29 mouse cellular contexts compared by ENCODE assay signal in the genomic region with DNA sequence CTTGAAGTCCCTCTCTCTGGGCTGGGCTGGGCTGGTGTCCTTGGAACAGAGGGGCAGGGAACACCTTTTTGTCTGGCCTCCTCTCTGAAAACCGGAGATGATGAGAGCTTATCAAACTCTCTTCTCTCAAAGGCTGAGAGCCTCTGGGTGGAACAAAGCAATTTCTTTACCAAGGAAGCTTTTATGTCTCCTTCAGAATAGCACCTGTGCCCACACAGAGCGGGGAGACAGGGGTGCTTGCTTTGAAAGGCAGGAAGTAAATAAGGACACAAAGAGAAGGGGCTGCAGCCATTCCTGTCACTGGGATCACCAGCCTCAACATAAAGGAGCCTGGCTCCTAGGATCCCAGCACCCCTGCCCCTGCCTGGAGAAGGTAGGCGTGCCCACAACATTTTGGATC.
A peak's percentile ranks its signal among the peaks of the same experiment; 100 is the strongest.
DNase-seq lines count a peak whose midpoint lies in the region; ATAC-seq lines count a peak whose summit lies in the region.
"Had no signal": no experiment of that assay in that cellular context is flagged by ENCODE, and none has a peak within 500 bp of the region (broad histone marks: within the 10 kb centered on the region; RNA-seq: fewer than 3 reads in every experiment).

No protein-coding gene starts in this region.

- no peak overlapping the region for H3K9ac ChIP-seq in forebrain, embryonic 13.5 days
- no peak overlapping the region for H3K9ac ChIP-seq in midbrain, embryonic 11.5 days (ENCODE audit: low read length)
- H3K9ac ChIP-seq in liver, embryonic 12.5 days, result no peak overlapping the region
- H3K9ac ChIP-seq in forebrain, embryonic 14.5 days (ENCODE audit: low read length), result no peak overlapping the region
- H3K9ac ChIP-seq: forebrain, embryonic 12.5 days; hindbrain, embryonic 15.5 days; kidney, embryonic 15.5 days; liver, embryonic 13.5 days; neural tube, embryonic 15.5 days had no signal

- no peak overlapping the region for H3K4me3 ChIP-seq in forebrain, embryonic 10.5 days
- H3K4me3 ChIP-seq in forebrain, embryonic 13.5 days, result no peak overlapping the region
- no peak overlapping the region for H3K4me3 ChIP-seq in midbrain, embryonic 10.5 days
- H3K4me3 ChIP-seq in midbrain, embryonic 11.5 days (ENCODE audit: low read depth, low read length), result no peak overlapping the region
- H3K4me3 ChIP-seq in liver, embryonic 12.5 days, result no peak overlapping the region
- H3K4me3 ChIP-seq in forebrain, embryonic 14.5 days (ENCODE audit: low read depth, low read length), result no peak overlapping the region
- H3K4me3 ChIP-seq: erythroblast, embryonic 14.5 days; forebrain, embryonic 12.5 days; hindbrain, embryonic 15.5 days; kidney, embryonic 15.5 days; left cerebral cortex, adult 2 months; liver, embryonic 13.5 days; neural tube, embryonic 15.5 days had no signal

- no peaks in the 10 kb centered on the region for H3K9me3 ChIP-seq in forebrain, embryonic 10.5 days
- no peaks in the 10 kb centered on the region for H3K9me3 ChIP-seq in forebrain, embryonic 13.5 days (replicated peaks)
- no peaks in the 10 kb centered on the region for H3K9me3 ChIP-seq in midbrain, embryonic 10.5 days (replicated peaks)
- no peaks in the 10 kb centered on the region for H3K9me3 ChIP-seq in midbrain, embryonic 11.5 days (ENCODE audit: control insufficient read depth, low read length)
- no peaks in the 10 kb centered on the region for H3K9me3 ChIP-seq in liver, embryonic 12.5 days (replicated peaks)
- no peaks in the 10 kb centered on the region for H3K9me3 ChIP-seq in forebrain, embryonic 14.5 days (replicated peaks; ENCODE audit: control insufficient read depth, low read length)
- H3K9me3 ChIP-seq: forebrain, embryonic 12.5 days; hindbrain, embryonic 15.5 days; kidney, embryonic 15.5 days; liver, embryonic 13.5 days; neural tube, embryonic 15.5 days had no signal

- no peaks in the 10 kb centered on the region for H3K27me3 ChIP-seq in forebrain, embryonic 10.5 days (ENCODE audit: poor library complexity, severe bottlenecking)
- no peaks in the 10 kb centered on the region for H3K27me3 ChIP-seq in forebrain, embryonic 13.5 days
- no peaks in the 10 kb centered on the region for H3K27me3 ChIP-seq in midbrain, embryonic 10.5 days (ENCODE audit: low read depth, poor library complexity, severe bottlenecking)
- H3K27me3 ChIP-seq in midbrain, embryonic 11.5 days (ENCODE audit: control insufficient read depth, insufficient read depth, low read length), result no peaks in the 10 kb centered on the region
- no peaks in the 10 kb centered on the region for H3K27me3 ChIP-seq in liver, embryonic 12.5 days (replicated peaks)
- no peaks in the 10 kb centered on the region for H3K27me3 ChIP-seq in forebrain, embryonic 14.5 days (replicated peaks; ENCODE audit: control insufficient read depth, insufficient read depth, low read length)
- H3K27me3 ChIP-seq: forebrain, embryonic 12.5 days; hindbrain, embryonic 15.5 days; kidney, embryonic 15.5 days; liver, embryonic 13.5 days; neural tube, embryonic 15.5 days; Patski had no signal

- no peak for DNase-seq in forebrain, embryonic 10.5 days (ENCODE audit: extremely low spot score, low spot score)
- DNase-seq in midbrain, embryonic 10.5 days (ENCODE audit: low spot score), result no peak
- no peak for DNase-seq in midbrain, embryonic 11.5 days (ENCODE audit: low spot score, missing footprints)
- peak; percentile 19 to 28 for DNase-seq in thymus, postnatal 10 days (ENCODE audit: low spot score in 2 of 2)
- no peak for DNase-seq in forebrain, embryonic 14.5 days (ENCODE audit: low spot score)
- DNase-seq: adrenal gland, adult 2 months; adrenal gland, postnatal 36 days; cerebellum, adult 18-20 months; cerebellum, postnatal 14 days; gastrocnemius, postnatal 14 days; heart, postnatal 36 days; kidney, adult 18-20 months; kidney, postnatal 25 days; liver, embryonic 13.5 days; lung, adult 18-20 months; lung, postnatal 14 days; midbrain, embryonic 14.5 days; right cerebral cortex, postnatal 25 days had no signal

- ATAC-seq in forebrain, embryonic 13.5 days, result no peak
- no peak for ATAC-seq in midbrain, embryonic 11.5 days (ENCODE audit: low FRiP score)
- ATAC-seq in megakaryocyte-erythroid progenitor cell, adult 5-6 weeks (replicated peaks; ENCODE audit: low FRiP score, low TSS enrichment, poor library complexity, severe bottlenecking), result no peak
- ATAC-seq in liver, embryonic 12.5 days, result no peak
- ATAC-seq in forebrain, embryonic 14.5 days, result no peak
- ATAC-seq: Patski had no signal

- H3K4me2 ChIP-seq in forebrain, embryonic 13.5 days, result no peak overlapping the region
- H3K4me2 ChIP-seq in midbrain, embryonic 11.5 days, result no peak overlapping the region
- H3K4me2 ChIP-seq in liver, embryonic 12.5 days, result no peak overlapping the region
- no peak overlapping the region for H3K4me2 ChIP-seq in forebrain, embryonic 14.5 days (ENCODE audit: low read length)
- H3K4me2 ChIP-seq: forebrain, embryonic 12.5 days; heart, embryonic 11.5 days; hindbrain, embryonic 15.5 days; kidney, embryonic 15.5 days; liver, embryonic 13.5 days; neural tube, embryonic 15.5 days had no signal

- no peaks in the 10 kb centered on the region for H3K36me3 ChIP-seq in forebrain, embryonic 10.5 days (replicated peaks)
- no peaks in the 10 kb centered on the region for H3K36me3 ChIP-seq in forebrain, embryonic 13.5 days (ENCODE audit: poor library complexity, severe bottlenecking)
- no peaks in the 10 kb centered on the region for H3K36me3 ChIP-seq in midbrain, embryonic 10.5 days
- no peaks in the 10 kb centered on the region for H3K36me3 ChIP-seq in midbrain, embryonic 11.5 days (ENCODE audit: control insufficient read depth, insufficient read depth, low read length)
- no peaks in the 10 kb centered on the region for H3K36me3 ChIP-seq in liver, embryonic 12.5 days
- H3K36me3 ChIP-seq in forebrain, embryonic 14.5 days (ENCODE audit: control insufficient read depth, insufficient read depth, low read length), result no peaks in the 10 kb centered on the region
- H3K36me3 ChIP-seq: forebrain, embryonic 12.5 days; hindbrain, embryonic 15.5 days; kidney, embryonic 15.5 days; liver, embryonic 13.5 days; neural tube, embryonic 15.5 days had no signal

- peak overlapping the region; percentile 63 for H3K27ac ChIP-seq in forebrain, embryonic 10.5 days
- H3K27ac ChIP-seq in forebrain, embryonic 13.5 days, result no peak overlapping the region
- H3K27ac ChIP-seq in midbrain, embryonic 10.5 days (replicated peaks), result 0 out of 2 replicates have a peak overlapping the region, but pooled peaks have one; percentile 39
- no peak overlapping the region for H3K27ac ChIP-seq in midbrain, embryonic 11.5 days (ENCODE audit: low read depth, low read length)
- no peak overlapping the region for H3K27ac ChIP-seq in liver, embryonic 12.5 days
- H3K27ac ChIP-seq in forebrain, embryonic 14.5 days (ENCODE audit: low read depth, low read length), result no peak overlapping the region
- H3K27ac ChIP-seq: forebrain, embryonic 12.5 days; hindbrain, embryonic 15.5 days; kidney, embryonic 15.5 days; left cerebral cortex, adult 2 months; liver, embryonic 13.5 days; neural tube, embryonic 15.5 days had no signal

- WGBS in forebrain, embryonic 10.5 days, result 34% methylated on average over 3 of the region's 3 CpGs
- 33% methylated on average over 3 of the region's 3 CpGs for WGBS in forebrain, embryonic 13.5 days
- 52% methylated on average over 3 of the region's 3 CpGs for WGBS in midbrain, embryonic 10.5 days
- 43% methylated on average over 3 of the region's 3 CpGs for WGBS in midbrain, embryonic 11.5 days
- WGBS in liver, embryonic 12.5 days (ENCODE audit: insufficient replicate concordance), result 42% methylated on average over 3 of the region's 3 CpGs
- WGBS in forebrain, embryonic 14.5 days, result 31% methylated on average over 3 of the region's 3 CpGs

- peaks cover 24% of the 10 kb centered on the region for H3K4me1 ChIP-seq in forebrain, embryonic 10.5 days
- 0 out of 2 replicates have a peak, but pooled peaks cover 13% of the 10 kb centered on the region for H3K4me1 ChIP-seq in forebrain, embryonic 13.5 days
- H3K4me1 ChIP-seq in midbrain, embryonic 10.5 days, result peaks cover 34% of the 10 kb centered on the region
- no peaks in the 10 kb centered on the region; the same call in 1 of the 2 replicates for H3K4me1 ChIP-seq in midbrain, embryonic 11.5 days (ENCODE audit: control insufficient read depth, insufficient read depth, low read length)
- H3K4me1 ChIP-seq in liver, embryonic 12.5 days, result peaks cover 8% of the 10 kb centered on the region
- H3K4me1 ChIP-seq in forebrain, embryonic 14.5 days (ENCODE audit: control insufficient read depth, insufficient read depth, low read length), result peaks cover 5% of the 10 kb centered on the region; the same call in 1 of the 2 replicates
- H3K4me1 ChIP-seq: hindbrain, embryonic 15.5 days had no signal

Comparison
In these comparisons a context has a peak if more than half of its experiments do, and no peak if none do; other contexts are left out.
1. H3K27ac ChIP-seq: peak in forebrain, embryonic 10.5 days (single experiment) and midbrain, embryonic 10.5 days (single experiment); none in forebrain, embryonic 13.5 days (single experiment), midbrain, embryonic 11.5 days (single experiment), liver, embryonic 12.5 days (single experiment) and forebrain, embryonic 14.5 days (single experiment).
2. DNase-seq: peak in thymus, postnatal 10 days (2 of 2); none in forebrain, embryonic 10.5 days (single experiment), midbrain, embryonic 10.5 days (single experiment), midbrain, embryonic 11.5 days (single experiment) and forebrain, embryonic 14.5 days (single experiment).